Mouse (Mus musculus) midbrain, embryonic 13.5 days (tissue): Measurements from ENCODE around the gene Apoe. TPM values are rescaled to one million over a fixed set of nuclear protein-coding genes. Genes with fewer than 3 reads are reported as not detected.

Experiments used
- ATAC-seq: fragments of 200-750 bp; cut with Nextera tagmentation; 2 replicates; pipeline ENCODE4 v1.8.0; 2017; ENCODE audit warnings: mild to moderate bottlenecking, moderate TSS enrichment, moderate library complexity
- H3K27ac ChIP-seq: fragments of 300-500 bp; sonication (generic); 2 replicates; pipeline ENCODE4 v1.5.1; 2015; ENCODE audit warnings: inconsistent platforms, mild to moderate bottlenecking, moderate library complexity
- H3K27me3 ChIP-seq: fragments of 300-500 bp; sonication (generic); 2 replicates; pipeline ENCODE4 v1.6.1; 2015; ENCODE audit warnings: mild to moderate bottlenecking, inconsistent platforms
- H3K36me3 ChIP-seq: fragments of 300-500 bp; sonication (generic); 2 replicates; pipeline ENCODE4 v1.6.1; 2015; ENCODE audit warnings: mild to moderate bottlenecking, inconsistent platforms
- H3K4me1 ChIP-seq: fragments of 300-500 bp; sonication (generic); replicated peaks from 2 replicates; pipeline ENCODE4 v1.6.1; 2015; ENCODE audit warnings: inconsistent platforms
- H3K4me2 ChIP-seq: fragments of 300-500 bp; sonication (generic); replicated peaks from 2 replicates; pipeline ENCODE4 v1.6.1; 2015; ENCODE audit warnings: moderate library complexity, mild to moderate bottlenecking, inconsistent platforms
- H3K4me3 ChIP-seq: fragments of 300-500 bp; sonication (generic); replicated peaks from 2 replicates; pipeline ENCODE4 v1.5.1; 2015; ENCODE audit warnings: mild to moderate bottlenecking, inconsistent platforms
- H3K9ac ChIP-seq: fragments of 300-500 bp; sonication (generic); replicated peaks from 2 replicates; pipeline ENCODE4 v1.6.1; 2015; ENCODE audit warnings: mild to moderate bottlenecking, inconsistent platforms
- H3K9me3 ChIP-seq: fragments of 300-500 bp; sonication (generic); 2 replicates; pipeline ENCODE4 v1.6.1; 2016; ENCODE audit warnings: mild to moderate bottlenecking, inconsistent platforms
- WGBS: fragments of 180-500 bp; shearing (Covaris S2); methylation state at CpG from one replicate; pipeline ENCODE4 v1.1.7; 2015; 5-methylcytosine and 5-hydroxymethylcytosine counted together
- polyA plus RNA-seq: library from polyadenylated mRNA; unstranded; fragments of >200 nt; fragmentation: Nextera tagmentation; extraction: Ambion mirVana; gene quantifications from 2 replicates; pipeline ENCODE4 v1.2.1, GENCODE M21; 2015

The Apoe gene
- polyA plus RNA-seq, 1 experiment from 2014 or later: 194 TPM

DNA sequence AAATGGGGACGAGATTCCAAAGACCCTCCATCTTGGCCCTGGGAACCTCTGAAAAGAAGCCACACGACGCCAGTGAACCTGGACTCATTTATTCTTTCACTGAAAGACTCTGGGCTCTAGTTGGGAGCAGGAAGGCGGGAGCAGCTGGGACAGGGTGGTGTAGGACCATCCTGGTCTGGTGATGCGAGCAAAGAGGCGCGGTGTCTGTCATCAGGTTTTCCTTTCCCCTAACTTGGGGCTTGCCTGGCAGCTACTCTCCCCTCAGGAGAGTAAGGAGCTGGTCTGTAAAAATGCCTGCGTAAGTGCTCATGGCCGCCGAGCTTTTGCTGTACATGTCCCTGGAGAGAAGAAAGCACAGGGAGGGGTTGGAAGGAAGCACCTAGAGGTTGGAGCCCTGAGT, 27.5 kb downstream of the Apoe start:
- 72% methylated on average over 10 of the region's 10 CpGs for WGBS
- Histone ChIP-seq H3K27ac (no peak overlapping the region), H3K4me1 (peaks cover 5% of the 10 kb centered on the region; the same call in 1 of the 2 replicates), H3K4me2 (no peak overlapping the region), H3K27me3 (0 out of 2 replicates have a peak, but pooled peaks cover 3% of the 10 kb centered on the region), H3K36me3 (no peaks in the 10 kb centered on the region), H3K9me3 (no peaks in the 10 kb centered on the region), H3K9ac (no peak overlapping the region), H3K4me3 (no peak overlapping the region)
- ATAC-seq: no peak

DNA sequence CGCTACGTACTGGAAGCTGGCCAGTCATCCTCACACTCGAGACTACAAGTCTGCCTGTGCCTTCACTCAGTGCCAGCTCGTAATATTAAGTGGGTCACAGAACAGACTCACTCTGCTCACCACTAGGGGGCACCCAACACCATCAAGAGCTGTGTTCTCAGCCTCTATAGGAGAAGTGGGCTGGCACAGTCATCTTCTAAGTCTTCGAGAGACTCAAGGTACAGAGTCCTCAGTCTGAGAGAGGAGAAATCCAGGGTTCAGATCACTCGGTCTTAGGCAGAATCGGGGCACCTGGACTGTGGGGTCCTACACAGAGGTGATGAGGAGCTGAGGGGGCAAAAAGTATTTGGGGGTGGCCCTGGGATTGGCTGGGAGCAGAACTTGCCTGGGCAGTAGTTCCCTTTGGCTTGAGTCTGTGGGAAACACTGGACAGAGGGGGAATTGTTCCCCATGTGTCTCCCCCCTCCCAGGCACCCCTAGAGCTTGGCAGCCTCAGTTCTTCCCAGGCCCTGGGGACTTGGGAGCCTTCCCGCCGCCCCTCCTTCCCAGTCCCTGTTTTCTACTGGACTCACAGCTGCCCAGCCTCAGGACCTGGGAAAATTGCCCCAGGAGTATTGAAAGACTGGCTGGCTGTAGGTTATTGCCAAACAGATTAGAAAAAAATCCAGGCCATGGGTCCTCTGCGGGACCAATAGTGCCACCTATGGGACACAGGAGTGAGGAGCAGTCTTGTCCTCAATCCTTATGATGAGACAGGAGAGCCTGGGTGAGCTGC, 29.9 kb downstream of the Apoe start:
- no peak overlapping the region for H3K4me3 ChIP-seq
- H3K4me1 ChIP-seq: peaks cover 13% of the 10 kb centered on the region
- H3K36me3 ChIP-seq: no peaks in the 10 kb centered on the region
- no peak overlapping the region for H3K9ac ChIP-seq
- peak overlapping the region; percentile 22; the same call in 1 of the 2 replicates for H3K4me2 ChIP-seq
- peak overlapping the region; percentile 45; the same call in 1 of the 2 replicates for H3K27ac ChIP-seq
- ATAC-seq: peak; percentile 67
- H3K9me3 ChIP-seq: no peaks in the 10 kb centered on the region
- 0 out of 2 replicates have a peak, but pooled peaks cover 3% of the 10 kb centered on the region for H3K27me3 ChIP-seq
- WGBS: 7% methylated on average over 10 of the region's 10 CpGs

GRCm38 (mm10) chr7:19667434-19667833, 31.6 kb downstream of the Apoe start:
- Histone ChIP-seq H3K4me3 (no peak overlapping the region), H3K27me3 (0 out of 2 replicates have a peak, but pooled peaks cover 3% of the 10 kb centered on the region), H3K9ac (no peak overlapping the region), H3K27ac (no peak overlapping the region), H3K36me3 (0 out of 2 replicates have a peak, but pooled peaks cover 5% of the 10 kb centered on the region), H3K4me1 (peaks cover 30% of the 10 kb centered on the region), H3K9me3 (no peaks in the 10 kb centered on the region), H3K4me2 (no peak overlapping the region)
- no peak for ATAC-seq
- WGBS: 81% methylated on average over 2 of the region's 2 CpGs

DNA sequence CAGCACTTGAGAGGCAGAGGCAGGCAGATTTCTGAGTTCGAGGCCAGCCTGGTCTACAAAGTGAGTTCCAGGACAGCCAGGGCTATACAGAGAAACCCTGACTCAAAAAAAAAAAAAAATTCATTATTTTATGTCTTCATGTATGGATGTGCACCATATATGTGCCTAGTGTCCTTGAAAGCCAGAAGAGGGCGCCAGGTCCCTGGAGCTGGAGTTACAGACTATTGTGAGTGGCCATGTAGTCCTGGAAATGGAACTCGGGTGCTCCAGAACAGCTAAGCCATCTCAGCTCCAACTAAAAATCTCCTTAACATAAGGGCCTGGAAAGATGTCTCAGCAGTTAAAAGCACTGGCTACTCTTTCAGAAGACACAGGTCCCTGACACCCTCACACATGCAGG, 32.2 kb downstream of the Apoe start:
- no peak overlapping the region for H3K27ac ChIP-seq
- ATAC-seq: no peak

DNA sequence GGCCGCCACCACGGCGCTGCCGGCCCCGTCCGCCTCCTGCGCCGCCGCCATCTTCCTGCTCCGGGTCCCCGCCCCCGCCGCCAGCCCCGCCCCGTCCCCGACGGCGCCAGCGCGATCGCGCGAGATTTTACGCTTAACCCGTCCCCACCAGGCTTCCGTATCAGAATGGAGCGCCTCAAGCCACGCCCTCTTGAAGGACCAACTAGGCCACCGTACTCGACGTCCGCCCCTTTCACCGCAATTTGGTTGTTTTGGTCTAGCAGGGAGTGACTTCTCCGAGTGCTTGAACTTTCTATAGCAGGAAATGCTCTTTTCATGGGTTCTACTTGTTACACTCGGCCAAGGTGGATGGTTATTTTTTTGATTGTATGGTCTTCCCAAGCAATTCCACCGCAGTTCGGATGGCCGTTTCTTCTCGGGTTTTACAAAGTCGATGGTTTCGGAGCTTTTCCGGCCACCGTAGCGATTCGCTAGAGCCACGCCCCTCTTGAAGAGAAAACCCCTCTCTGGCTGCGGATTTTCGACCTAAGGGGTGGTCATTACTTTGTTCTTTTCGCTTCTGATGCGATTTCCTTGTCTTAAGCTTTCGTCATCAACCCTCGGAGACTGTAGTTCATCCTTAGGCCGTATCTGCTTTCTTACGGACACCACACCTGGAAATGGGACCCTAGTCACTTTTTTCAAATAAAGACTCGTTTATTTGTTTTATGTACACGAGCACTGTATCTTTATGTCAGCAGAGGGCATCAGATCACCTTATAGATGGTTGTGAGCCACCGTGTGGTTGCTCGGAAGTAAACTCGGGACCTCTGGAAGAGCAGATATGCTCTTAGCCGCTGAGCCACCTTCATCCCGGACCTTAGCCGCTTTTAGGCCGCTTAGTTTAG, 33.8 kb downstream of the Apoe start, which contains the start of gene Clptm1:
Gene Clptm1, minus strand, starts transcription at position 79 of the 887 bp plus-strand sequence.
- Histone ChIP-seq H3K27ac (peak within 1 kb of the TSS; percentile 90), H3K4me2 (peak within 1 kb of the TSS; percentile 93), H3K9ac (peak within 1 kb of the TSS; percentile 99), H3K36me3 (peaks cover 15% of the 10 kb centered on the region; the same call in 1 of the 2 replicates), H3K27me3 (0 out of 2 replicates have a peak, but pooled peaks cover 3% of the 10 kb centered on the region), H3K9me3 (no peaks in the 10 kb centered on the region), H3K4me3 (peak within 1 kb of the TSS; percentile 94), H3K4me1 (peaks cover 32% of the 10 kb centered on the region)
- ATAC-seq: peak; percentile 87
- WGBS: under 1% methylated on average over 56 of the region's 63 CpGs

More for the DNA sequence above, 32.2 kb downstream of the Apoe start:
- no peak overlapping the region for H3K4me3 ChIP-seq
- no peaks in the 10 kb centered on the region for H3K9me3 ChIP-seq
- H3K4me2 ChIP-seq: no peak overlapping the region
- peaks cover 32% of the 10 kb centered on the region for H3K4me1 ChIP-seq
- 0 out of 2 replicates have a peak, but pooled peaks cover 3% of the 10 kb centered on the region for H3K27me3 ChIP-seq
- H3K36me3 ChIP-seq: 0 out of 2 replicates have a peak, but pooled peaks cover 10% of the 10 kb centered on the region
- WGBS: 63% methylated on average over 3 of the region's 3 CpGs
- no peak overlapping the region for H3K9ac ChIP-seq

DNA sequence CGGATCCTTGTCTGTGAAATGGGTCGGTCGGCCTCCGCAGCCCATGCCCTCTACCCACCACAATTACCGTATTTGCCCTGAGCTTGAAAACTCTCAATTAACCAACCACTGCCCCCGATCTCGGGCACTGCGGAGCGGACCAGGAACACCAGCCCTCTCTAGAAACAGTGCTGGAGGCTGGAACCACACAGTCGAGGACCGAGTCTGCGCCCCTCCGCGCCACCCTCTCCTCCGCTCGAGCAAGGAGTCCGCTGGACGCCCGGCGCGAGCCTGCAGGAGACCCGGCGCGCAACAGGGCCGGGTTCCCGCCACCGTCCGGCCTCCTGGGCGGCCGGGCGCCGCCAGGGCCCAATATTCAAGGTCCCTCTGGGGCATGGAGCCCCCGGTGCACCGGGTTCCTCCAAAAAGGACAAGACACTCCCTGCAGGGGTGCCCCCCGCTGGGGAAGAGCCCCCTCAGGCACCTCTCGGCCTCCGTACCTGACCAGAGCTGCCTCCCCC, 34.5 kb downstream of the Apoe start:
- Histone ChIP-seq H3K4me3 (peak overlapping the region; percentile 94), H3K27ac (peak overlapping the region; percentile 42), H3K4me1 (peaks cover 32% of the 10 kb centered on the region), H3K9ac (peak overlapping the region; percentile 99), H3K27me3 (0 out of 2 replicates have a peak, but pooled peaks cover 3% of the 10 kb centered on the region), H3K36me3 (peaks cover 21% of the 10 kb centered on the region; the same call in 1 of the 2 replicates), H3K4me2 (peak overlapping the region; percentile 93), H3K9me3 (no peaks in the 10 kb centered on the region)
- peak; percentile 74 for ATAC-seq
- WGBS: 0% methylated on average over 31 of the region's 37 CpGs

- Histone ChIP-seq H3K4me2 (peak overlapping the region; percentile 93), H3K27me3 (0 out of 2 replicates have a peak, but pooled peaks cover 3% of the 10 kb centered on the region), H3K9me3 (no peaks in the 10 kb centered on the region), H3K4me3 (peak overlapping the region; percentile 94), H3K36me3 (peaks cover 27% of the 10 kb centered on the region; the same call in 1 of the 2 replicates), H3K27ac (no peak overlapping the region), H3K4me1 (peaks cover 27% of the 10 kb centered on the region), H3K9ac (peak overlapping the region; percentile 99)
- 21% methylated on average over 8 of the region's 8 CpGs for WGBS
- peak; percentile 24; the same call in 1 of the 2 replicates for ATAC-seq
Measured at GRCm38 (mm10) chr7:19663940-19664339, 35.0 kb downstream of the Apoe start.

- ATAC-seq: no peak
- peaks cover 84% of the 10 kb centered on the region for H3K36me3 ChIP-seq
Measured at GRCm38 (mm10) chr7:19652614-19653013, 46.4 kb downstream of the Apoe start.

DNA sequence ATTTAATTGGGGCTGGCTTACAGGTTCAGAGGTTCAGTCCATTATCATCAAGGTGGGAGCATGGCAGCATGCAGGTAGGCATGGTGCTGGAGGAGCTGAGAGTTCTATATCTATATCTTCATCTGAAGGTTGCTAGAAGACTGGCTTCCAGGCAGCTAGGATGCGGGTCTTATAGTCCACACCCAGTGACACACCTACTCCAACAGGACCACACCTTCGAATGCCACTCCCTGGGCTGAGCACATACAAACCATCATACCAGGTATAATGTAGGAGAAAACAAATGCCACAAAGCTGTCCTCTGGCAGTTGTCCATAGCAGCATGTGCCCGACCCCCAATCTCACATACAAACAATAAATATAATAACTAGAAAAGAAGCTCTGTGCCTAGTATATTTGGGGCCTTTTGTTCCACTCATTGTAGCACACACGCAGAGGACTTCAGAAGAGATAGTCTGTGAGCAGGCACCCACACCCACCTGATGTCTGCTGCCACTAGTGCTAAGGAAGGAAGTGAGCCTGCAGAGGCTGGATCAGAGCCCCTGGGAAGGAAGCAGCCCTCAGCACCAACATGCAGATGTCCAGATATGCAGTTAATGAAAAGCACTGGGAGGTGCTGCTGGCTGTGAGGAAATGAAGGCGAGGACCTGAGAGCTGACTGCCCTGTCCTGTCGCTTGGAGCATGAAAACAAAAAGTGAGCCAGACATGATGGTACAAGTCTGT, 47.8 kb downstream of the Apoe start:
- H3K27me3 ChIP-seq: no peaks in the 10 kb centered on the region

More at GRCm38 (mm10) chr7:19652614-19653013, 46.4 kb downstream of the Apoe start:
- H3K9me3 ChIP-seq: no peaks in the 10 kb centered on the region
- no peaks in the 10 kb centered on the region for H3K27me3 ChIP-seq
- no peak overlapping the region for H3K4me2 ChIP-seq
- no peak overlapping the region for H3K27ac ChIP-seq
- no peaks in the 10 kb centered on the region for H3K4me1 ChIP-seq
- no peak overlapping the region for H3K9ac ChIP-seq
- H3K4me3 ChIP-seq: no peak overlapping the region
- 97% methylated on average over 2 of the region's 2 CpGs for WGBS

More for the DNA sequence above, 47.8 kb downstream of the Apoe start:
- H3K4me3 ChIP-seq: no peak overlapping the region
- H3K4me2 ChIP-seq: no peak overlapping the region
- no peaks in the 10 kb centered on the region for H3K4me1 ChIP-seq
- no peaks in the 10 kb centered on the region for H3K9me3 ChIP-seq
- ATAC-seq: no peak
- H3K27ac ChIP-seq: no peak overlapping the region
- peaks cover 86% of the 10 kb centered on the region for H3K36me3 ChIP-seq
- H3K9ac ChIP-seq: no peak overlapping the region
- WGBS: 95% methylated on average over 6 of the region's 6 CpGs
